Mouse (Mus musculus): ENCODE results near the gene Fndc4. TPM values are rescaled to one million over a fixed set of nuclear protein-coding genes. Genes with fewer than 3 reads are reported as not detected.

Gene Fndc4
- polyA plus RNA-seq, 1 experiment from 2014 or later = 85.5 TPM

DNA sequence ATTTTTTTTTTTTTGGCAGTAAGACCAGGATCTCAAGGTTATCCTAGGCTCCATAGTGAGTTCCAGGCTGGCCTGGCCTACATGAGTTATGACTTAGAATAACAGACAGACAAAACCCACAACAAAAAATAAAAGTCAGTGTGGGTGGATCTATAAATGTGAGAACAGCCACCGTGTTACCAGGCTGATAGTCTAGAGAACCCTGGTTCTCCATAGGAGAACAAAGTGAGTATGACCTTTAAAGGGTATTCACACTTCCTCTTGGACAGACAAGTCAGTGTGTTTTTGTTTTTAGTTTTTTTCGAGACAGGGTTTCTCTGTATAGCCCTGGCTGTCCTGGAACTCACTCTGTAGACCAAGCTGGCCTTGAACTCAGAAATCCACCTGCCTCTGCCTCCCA lies 39.9 kb downstream of the Fndc4 start:
- no peak for ATAC-seq (ENCODE audit: insufficient number of reproducible peaks, low FRiP score, low TSS enrichment, low read depth)
- H3K4me2 ChIP-seq (replicated peaks) = no peak overlapping the region
- no peaks in the 10 kb centered on the region for H3K9me3 ChIP-seq (replicated peaks)
- H3K9ac ChIP-seq = no peak overlapping the region
- H3K27ac ChIP-seq (replicated peaks) = no peak overlapping the region
- H3K36me3 ChIP-seq = peaks cover 82% of the 10 kb centered on the region
- peaks cover 33% of the 10 kb centered on the region for H3K4me1 ChIP-seq
- no peaks in the 10 kb centered on the region for H3K27me3 ChIP-seq
- H3K4me3 ChIP-seq (replicated peaks) = no peak overlapping the region
- 91% methylated on average over 2 of the region's 2 CpGs for WGBS

DNA sequence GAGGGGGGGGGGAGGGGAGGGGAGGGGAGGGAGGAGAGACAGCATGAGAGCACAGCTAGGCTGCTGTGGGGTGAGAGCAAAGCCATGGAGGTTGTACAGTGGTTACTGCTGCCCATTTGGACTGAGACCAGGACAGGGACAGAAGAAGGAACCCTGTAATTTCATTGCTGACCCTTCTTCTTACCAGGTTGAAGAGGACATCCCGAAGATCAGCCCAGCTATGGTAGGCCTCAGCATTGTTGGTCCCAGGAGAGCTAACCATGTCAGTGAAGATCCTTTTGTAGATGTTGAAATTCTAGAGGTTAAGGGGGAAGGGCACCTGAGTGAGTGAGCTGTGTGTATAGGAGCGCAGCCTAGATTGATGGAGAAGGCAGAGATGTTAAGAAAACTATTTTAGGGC lies 40.5 kb downstream of the Fndc4 start:
- no peaks in the 10 kb centered on the region for H3K27me3 ChIP-seq
- peaks cover 82% of the 10 kb centered on the region for H3K36me3 ChIP-seq
- H3K9me3 ChIP-seq (replicated peaks) = no peaks in the 10 kb centered on the region
- H3K4me3 ChIP-seq (replicated peaks) = no peak overlapping the region
- H3K27ac ChIP-seq (replicated peaks) = no peak overlapping the region
- 87% methylated on average over 2 of the region's 2 CpGs for WGBS
- no peak overlapping the region for H3K9ac ChIP-seq
- no peak overlapping the region for H3K4me2 ChIP-seq (replicated peaks)
- ATAC-seq (ENCODE audit: insufficient number of reproducible peaks, low FRiP score, low TSS enrichment, low read depth) = no peak
- peaks cover 39% of the 10 kb centered on the region for H3K4me1 ChIP-seq

DNA sequence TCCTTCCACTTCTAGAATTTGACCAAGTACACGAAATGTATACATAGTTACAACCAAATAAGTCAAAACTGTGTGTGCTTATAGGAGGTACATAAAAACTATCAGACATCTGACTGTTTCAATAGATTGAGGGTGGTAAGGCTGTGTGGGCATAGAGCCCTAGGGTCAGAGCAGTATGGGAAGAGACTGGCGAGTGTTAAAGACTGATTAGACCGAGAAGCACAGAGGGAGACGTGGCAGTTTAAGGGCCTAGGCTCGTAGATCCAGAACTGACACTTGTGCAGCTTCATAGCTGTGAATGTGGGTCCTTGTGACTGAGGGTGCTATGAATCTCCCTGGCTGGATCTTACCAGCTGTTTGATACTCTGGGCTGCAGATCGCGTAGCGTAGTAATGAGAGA lies 41.0 kb downstream of the Fndc4 start:
- Histone ChIP-seq H3K36me3 (peaks cover 82% of the 10 kb centered on the region), H3K4me2 (replicated peaks) (no peak overlapping the region), H3K9ac (no peak overlapping the region), H3K9me3 (replicated peaks) (no peaks in the 10 kb centered on the region), H3K4me1 (peaks cover 42% of the 10 kb centered on the region), H3K27ac (replicated peaks) (0 out of 2 replicates have a peak overlapping the region, but pooled peaks have one; percentile 71), H3K27me3 (no peaks in the 10 kb centered on the region), H3K4me3 (replicated peaks) (no peak overlapping the region)
- 87% methylated on average over 8 of the region's 8 CpGs for WGBS
- no peak for ATAC-seq (ENCODE audit: insufficient number of reproducible peaks, low FRiP score, low TSS enrichment, low read depth)

DNA sequence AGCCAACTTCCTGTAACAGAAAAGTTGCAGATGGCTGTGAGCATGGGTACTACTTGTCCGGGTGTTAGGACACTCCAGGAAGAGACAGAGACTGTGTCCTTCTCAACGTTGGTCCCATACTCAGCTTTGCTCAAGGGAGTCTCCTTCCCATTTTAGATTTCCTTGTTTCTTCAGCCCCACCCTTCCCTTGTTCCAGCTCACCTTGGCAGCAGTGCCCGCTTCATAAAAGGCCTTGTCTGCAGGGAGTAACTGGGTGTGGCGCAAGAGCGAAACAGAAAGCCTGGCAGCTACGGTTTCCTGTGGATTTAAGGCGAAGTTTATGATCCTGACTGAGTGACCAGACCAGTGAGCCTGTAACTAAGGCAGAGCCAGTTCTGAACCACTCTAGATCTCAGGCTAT lies 41.4 kb downstream of the Fndc4 start:
- WGBS = 63% methylated on average over 7 of the region's 7 CpGs
- Histone ChIP-seq H3K4me2 (replicated peaks) (no peak overlapping the region), H3K36me3 (peaks cover 82% of the 10 kb centered on the region), H3K9ac (no peak overlapping the region), H3K9me3 (replicated peaks) (no peaks in the 10 kb centered on the region), H3K27me3 (no peaks in the 10 kb centered on the region), H3K4me1 (peaks cover 42% of the 10 kb centered on the region), H3K4me3 (replicated peaks) (no peak overlapping the region), H3K27ac (replicated peaks) (0 out of 2 replicates have a peak overlapping the region, but pooled peaks have one; percentile 71)
- no peak for ATAC-seq (ENCODE audit: insufficient number of reproducible peaks, low FRiP score, low TSS enrichment, low read depth)

DNA sequence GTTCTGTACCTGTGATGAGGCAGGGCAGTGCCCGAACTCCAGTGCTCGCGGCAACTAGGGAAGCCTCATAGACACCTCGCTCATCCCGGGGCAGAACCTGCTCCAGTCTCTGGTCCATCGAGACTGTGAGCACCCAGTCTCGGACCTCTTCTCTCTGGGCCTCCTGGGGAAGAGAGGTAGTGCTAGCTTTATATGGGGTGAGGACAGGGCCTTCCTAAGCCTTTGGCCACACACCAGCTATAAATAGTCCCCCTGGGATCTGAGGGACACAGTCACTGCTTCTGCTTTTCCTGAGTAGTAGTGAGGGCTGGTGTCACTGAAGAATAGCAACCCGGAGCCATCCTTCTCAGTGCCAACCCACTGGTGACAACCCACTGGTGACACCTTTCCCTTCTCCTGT lies 42.1 kb downstream of the Fndc4 start:
- ATAC-seq (ENCODE audit: insufficient number of reproducible peaks, low FRiP score, low TSS enrichment, low read depth) = no peak
- H3K36me3 ChIP-seq = peaks cover 82% of the 10 kb centered on the region
- WGBS = 92% methylated on average over 8 of the region's 8 CpGs
- H3K4me2 ChIP-seq (replicated peaks) = no peak overlapping the region
- no peaks in the 10 kb centered on the region for H3K27me3 ChIP-seq
- H3K9ac ChIP-seq = no peak overlapping the region
- H3K9me3 ChIP-seq (replicated peaks) = no peaks in the 10 kb centered on the region
- peaks cover 42% of the 10 kb centered on the region for H3K4me1 ChIP-seq
- H3K4me3 ChIP-seq (replicated peaks) = no peak overlapping the region
- H3K27ac ChIP-seq (replicated peaks) = peak overlapping the region; percentile 71; the same call in 1 of the 2 replicates

DNA sequence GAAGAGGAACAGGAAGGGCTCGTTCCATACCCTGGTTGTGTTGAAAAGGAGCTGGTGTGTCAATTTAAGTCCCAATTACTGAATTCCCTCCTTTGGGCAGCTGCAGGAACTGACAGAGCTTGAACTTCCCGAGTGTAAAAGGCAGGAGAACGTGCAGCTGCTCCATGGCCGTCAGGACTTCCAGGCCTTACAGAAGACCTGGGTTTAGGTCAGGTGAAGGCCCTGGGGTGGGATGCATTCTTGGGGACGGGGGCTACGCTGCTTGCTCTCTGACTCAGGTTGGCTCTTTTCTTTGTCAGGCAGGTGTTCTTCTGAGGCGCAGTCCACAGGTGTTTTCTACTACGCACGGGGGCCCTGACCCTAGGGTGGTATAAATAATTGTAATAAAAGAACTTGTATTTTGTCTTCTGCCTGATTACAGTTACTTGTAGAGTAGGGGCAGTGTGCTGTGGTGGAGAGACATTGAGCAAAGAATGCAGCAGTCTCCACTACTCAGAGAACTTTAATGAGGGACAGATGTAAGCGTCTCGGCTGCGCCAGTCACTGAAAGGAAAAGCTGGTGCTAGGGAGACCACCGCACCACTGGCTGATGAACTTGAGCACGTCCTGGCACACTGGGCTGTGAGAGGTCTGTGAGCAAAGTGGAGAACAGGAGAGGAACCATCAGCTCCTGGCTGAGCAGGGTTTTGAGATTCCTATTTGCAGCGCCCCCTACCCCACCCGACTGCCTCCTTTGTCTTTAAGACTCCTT lies 42.9 kb downstream of the Fndc4 start:
- no peak overlapping the region for H3K9ac ChIP-seq
- peaks cover 82% of the 10 kb centered on the region for H3K36me3 ChIP-seq
- peaks cover 42% of the 10 kb centered on the region for H3K4me1 ChIP-seq
- peak; percentile 27; the same call in 1 of the 2 replicates for ATAC-seq (ENCODE audit: insufficient number of reproducible peaks, low FRiP score, low TSS enrichment, low read depth)
- peak overlapping the region; percentile 71 for H3K27ac ChIP-seq (replicated peaks)
- 38% methylated on average over 16 of the region's 16 CpGs for WGBS
- no peak overlapping the region for H3K4me3 ChIP-seq (replicated peaks)
- H3K9me3 ChIP-seq (replicated peaks) = no peaks in the 10 kb centered on the region
- H3K4me2 ChIP-seq (replicated peaks) = no peak overlapping the region
- no peaks in the 10 kb centered on the region for H3K27me3 ChIP-seq

DNA sequence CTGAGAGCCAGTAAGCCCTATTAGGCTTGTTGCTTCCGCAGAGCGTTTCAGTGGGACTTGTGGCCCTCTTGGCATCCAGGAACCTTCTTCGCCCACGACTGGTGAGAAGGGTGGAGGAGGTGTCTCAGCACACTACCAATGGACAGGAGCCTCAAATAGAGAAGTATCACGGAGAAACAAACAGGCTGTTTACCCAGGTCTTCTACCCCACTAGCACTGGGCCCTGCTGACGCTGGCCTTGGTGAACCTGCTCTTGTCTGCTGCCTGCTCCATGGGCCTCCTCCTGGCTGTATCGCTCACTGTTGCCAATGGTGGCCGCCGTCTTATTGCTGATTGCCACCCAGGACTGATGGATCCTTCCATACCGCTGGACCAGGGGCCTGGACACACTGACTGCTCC lies 43.7 kb downstream of the Fndc4 start:
- no peak for ATAC-seq (ENCODE audit: insufficient number of reproducible peaks, low FRiP score, low TSS enrichment, low read depth)
- peaks cover 82% of the 10 kb centered on the region for H3K36me3 ChIP-seq
- H3K27ac ChIP-seq (replicated peaks) = peak overlapping the region; percentile 83
- 46% methylated on average over 10 of the region's 10 CpGs for WGBS
- H3K4me2 ChIP-seq (replicated peaks) = peak overlapping the region; percentile 44
- H3K27me3 ChIP-seq = no peaks in the 10 kb centered on the region
- H3K9me3 ChIP-seq (replicated peaks) = no peaks in the 10 kb centered on the region
- peak overlapping the region; percentile 39 for H3K4me3 ChIP-seq (replicated peaks)
- no peak overlapping the region for H3K9ac ChIP-seq
- peaks cover 42% of the 10 kb centered on the region for H3K4me1 ChIP-seq

DNA sequence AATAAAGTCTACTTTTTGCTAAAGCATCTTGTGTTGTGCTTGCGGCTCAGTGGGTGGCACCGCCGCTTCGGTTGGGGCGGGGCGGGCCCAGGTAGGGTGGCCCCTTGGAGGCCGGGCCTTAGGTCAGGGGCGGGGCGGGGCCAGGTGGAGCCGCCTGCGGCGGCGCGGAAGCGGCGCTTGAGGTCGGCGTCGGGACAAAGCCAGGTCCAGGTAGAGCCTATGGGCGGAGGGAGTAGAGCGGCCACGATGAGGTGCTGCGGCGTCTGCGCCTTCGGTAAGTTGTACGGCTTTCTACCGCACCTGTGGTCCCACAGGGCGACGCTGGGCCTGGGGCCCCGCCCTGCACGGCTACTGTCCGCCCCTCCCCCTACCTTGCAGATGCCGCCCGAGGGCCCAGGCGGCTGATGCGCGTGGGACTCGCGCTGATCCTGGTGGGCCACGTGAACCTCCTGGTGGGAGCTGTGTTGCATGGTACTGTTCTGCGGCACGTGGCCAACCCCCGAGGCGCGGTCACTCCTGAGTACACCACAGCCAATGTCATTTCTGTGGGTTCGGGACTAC lies 44.3 kb downstream of the Fndc4 start, which contains the start of gene Krtcap3:
Krtcap3 (plus strand) TSS at position 151 of the 561 bp plus-strand sequence.
- H3K4me2 ChIP-seq (replicated peaks) = peak within 1 kb of the TSS; percentile 44
- peak within 1 kb of the TSS; percentile 39 for H3K4me3 ChIP-seq (replicated peaks)
- peaks cover 42% of the 10 kb centered on the region for H3K4me1 ChIP-seq
- WGBS = 21% methylated on average over 47 of the region's 47 CpGs
- no peak within 1 kb of the TSS for H3K9ac ChIP-seq
- ATAC-seq (ENCODE audit: insufficient number of reproducible peaks, low FRiP score, low TSS enrichment, low read depth) = peak; percentile 72
- H3K9me3 ChIP-seq (replicated peaks) = no peaks in the 10 kb centered on the region
- no peaks in the 10 kb centered on the region for H3K27me3 ChIP-seq
- H3K36me3 ChIP-seq = peaks cover 84% of the 10 kb centered on the region
- peak within 1 kb of the TSS; percentile 83 for H3K27ac ChIP-seq (replicated peaks)

DNA sequence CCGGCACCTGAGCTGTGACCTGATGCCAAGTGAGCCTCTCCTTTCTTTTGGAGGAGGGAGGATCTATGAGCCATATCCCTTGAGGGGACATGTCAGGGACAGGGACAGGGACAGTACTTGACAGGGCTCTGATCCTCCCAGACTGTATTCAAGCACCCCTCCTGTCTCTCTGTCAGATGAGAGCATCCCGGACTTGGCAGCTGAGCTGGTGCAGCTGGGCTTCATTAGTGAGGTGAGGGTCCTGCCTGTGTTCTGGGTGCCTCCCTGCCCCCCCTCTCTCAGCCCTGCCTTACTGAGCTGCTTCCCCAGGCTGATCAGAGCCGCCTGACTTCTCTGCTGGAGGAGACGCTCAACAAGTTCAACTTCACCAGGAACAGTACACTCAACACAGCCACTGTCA lies 45.2 kb downstream of the Fndc4 start:
- Histone ChIP-seq H3K27me3 (no peaks in the 10 kb centered on the region), H3K9me3 (replicated peaks) (no peaks in the 10 kb centered on the region), H3K4me2 (replicated peaks) (peak overlapping the region; percentile 44; the same call in 1 of the 2 replicates), H3K4me1 (peaks cover 42% of the 10 kb centered on the region), H3K4me3 (replicated peaks) (0 out of 2 replicates have a peak overlapping the region, but pooled peaks have one; percentile 39), H3K36me3 (peaks cover 88% of the 10 kb centered on the region), H3K27ac (replicated peaks) (peak overlapping the region; percentile 83), H3K9ac (no peak overlapping the region)
- 25% methylated on average over 4 of the region's 4 CpGs for WGBS
- peak; percentile 36 for ATAC-seq (ENCODE audit: insufficient number of reproducible peaks, low FRiP score, low TSS enrichment, low read depth)

Measured in embryonic facial prominence, embryonic 15.5 days (tissue).